Mouse (Mus musculus): Measurements from ENCODE around the gene Id1. TPM values are rescaled to one million over a fixed set of nuclear protein-coding genes. Genes with fewer than 3 reads are reported as not detected.

The Id1 gene
- polyA plus RNA-seq, 1 experiment from 2014 or later: 116 TPM

- peak; percentile 73 for ATAC-seq
- Histone ChIP-seq H3K36me3 (no peaks in the 10 kb centered on the region), H3K27me3 (replicated peaks) (no peaks in the 10 kb centered on the region), H3K9me3 (no peaks in the 10 kb centered on the region), H3K27ac (peak overlapping the region; percentile 93), H3K4me3 (replicated peaks) (peak overlapping the region; percentile 76), H3K4me1 (replicated peaks) (peaks cover 40% of the 10 kb centered on the region), H3K9ac (peak overlapping the region; percentile 2; the same call in 1 of the 2 replicates), H3K4me2 (replicated peaks) (peak overlapping the region; percentile 86)
- 1% methylated on average over 35 of the region's 36 CpGs for WGBS
Observed at GRCm38 (mm10) chr2:152739031-152739841, 3.2 kb downstream of the Id1 start.

- 11% methylated on average over 3 of the region's 3 CpGs for WGBS
- Histone ChIP-seq H3K36me3 (no peaks in the 10 kb centered on the region), H3K9me3 (no peaks in the 10 kb centered on the region), H3K4me1 (replicated peaks) (peaks cover 36% of the 10 kb centered on the region), H3K4me3 (replicated peaks) (no peak overlapping the region), H3K27me3 (replicated peaks) (no peaks in the 10 kb centered on the region), H3K4me2 (replicated peaks) (peak overlapping the region; percentile 86), H3K27ac (peak overlapping the region; percentile 93), H3K9ac (no peak overlapping the region)
- ATAC-seq: peak; percentile 74
Observed at GRCm38 (mm10) chr2:152739842-152740260, 3.8 kb downstream of the Id1 start.

GRCm38 (mm10) chr2:152740490-152740889 is 4.4 kb downstream of the Id1 start:
- peak overlapping the region; percentile 93 for H3K27ac ChIP-seq
- peaks cover 36% of the 10 kb centered on the region for H3K4me1 ChIP-seq (replicated peaks)
- H3K9ac ChIP-seq: no peak overlapping the region
- H3K9me3 ChIP-seq: no peaks in the 10 kb centered on the region
- peak overlapping the region; percentile 86; the same call in 1 of the 2 replicates for H3K4me2 ChIP-seq (replicated peaks)
- H3K4me3 ChIP-seq (replicated peaks): no peak overlapping the region
- H3K36me3 ChIP-seq: no peaks in the 10 kb centered on the region
- H3K27me3 ChIP-seq (replicated peaks): no peaks in the 10 kb centered on the region
- no peak for ATAC-seq
- WGBS: 61% methylated on average over 5 of the region's 5 CpGs

GRCm38 (mm10) chr2:152741153-152742041 is 5.3 kb downstream of the Id1 start:
- Histone ChIP-seq H3K36me3 (no peaks in the 10 kb centered on the region), H3K4me3 (replicated peaks) (no peak overlapping the region), H3K9ac (no peak overlapping the region; the same call in 1 of the 2 replicates), H3K27ac (peak overlapping the region; percentile 93), H3K9me3 (no peaks in the 10 kb centered on the region), H3K27me3 (replicated peaks) (no peaks in the 10 kb centered on the region), H3K4me2 (replicated peaks) (peak overlapping the region; percentile 46), H3K4me1 (replicated peaks) (peaks cover 36% of the 10 kb centered on the region)
- ATAC-seq: peak; percentile 77
- WGBS: 26% methylated on average over 14 of the region's 14 CpGs

- Histone ChIP-seq H3K36me3 (no peaks in the 10 kb centered on the region), H3K9me3 (no peaks in the 10 kb centered on the region), H3K27me3 (replicated peaks) (no peaks in the 10 kb centered on the region), H3K4me3 (replicated peaks) (no peak overlapping the region), H3K27ac (peak overlapping the region; percentile 93), H3K4me1 (replicated peaks) (peaks cover 36% of the 10 kb centered on the region), H3K4me2 (replicated peaks) (peak overlapping the region; percentile 46; the same call in 1 of the 2 replicates), H3K9ac (no peak overlapping the region)
- no peak for ATAC-seq
- WGBS: 27% methylated on average over 10 of the region's 10 CpGs
Observed at GRCm38 (mm10) chr2:152742435-152742834, 6.4 kb downstream of the Id1 start.

- Histone ChIP-seq H3K36me3 (no peaks in the 10 kb centered on the region), H3K27me3 (replicated peaks) (no peaks in the 10 kb centered on the region), H3K9ac (peak within 1 kb of the TSS; percentile 9; the same call in 1 of the 2 replicates), H3K27ac (no peak within 1 kb of the TSS), H3K4me2 (replicated peaks) (peak within 1 kb of the TSS; percentile 60), H3K4me1 (replicated peaks) (peaks cover 10% of the 10 kb centered on the region; the same call in 1 of the 2 replicates), H3K9me3 (no peaks in the 10 kb centered on the region), H3K4me3 (replicated peaks) (peak within 1 kb of the TSS; percentile 22)
- WGBS: 7% methylated on average over 30 of the region's 30 CpGs
- peak; percentile 45 for ATAC-seq
Observed at GRCm38 (mm10) chr2:152753944-152754711, 18.1 kb downstream of the Id1 start, which contains the start of gene Cox4i2. TSS of gene Cox4i2 (plus strand) at chr2:152754173.

- ATAC-seq: no peak
- Histone ChIP-seq H3K27ac (no peak overlapping the region), H3K4me3 (replicated peaks) (no peak overlapping the region), H3K9me3 (no peaks in the 10 kb centered on the region), H3K4me2 (replicated peaks) (no peak overlapping the region), H3K27me3 (replicated peaks) (no peaks in the 10 kb centered on the region), H3K36me3 (no peaks in the 10 kb centered on the region), H3K9ac (no peak overlapping the region), H3K4me1 (replicated peaks) (peaks cover 10% of the 10 kb centered on the region; the same call in 1 of the 2 replicates)
- WGBS: 77% methylated on average over 17 of the region's 17 CpGs
Observed at GRCm38 (mm10) chr2:152756474-152757393, 20.7 kb downstream of the Id1 start.

GRCm38 (mm10) chr2:152757478-152757877 is 21.4 kb downstream of the Id1 start:
- no peak overlapping the region for H3K4me3 ChIP-seq (replicated peaks)
- H3K36me3 ChIP-seq: no peaks in the 10 kb centered on the region
- H3K9me3 ChIP-seq: no peaks in the 10 kb centered on the region
- H3K27me3 ChIP-seq (replicated peaks): no peaks in the 10 kb centered on the region
- H3K4me1 ChIP-seq (replicated peaks): peaks cover 10% of the 10 kb centered on the region; the same call in 1 of the 2 replicates
- WGBS: 44% methylated on average over 2 of the region's 2 CpGs
- no peak for ATAC-seq
- H3K4me2 ChIP-seq (replicated peaks): no peak overlapping the region
- no peak overlapping the region for H3K27ac ChIP-seq
- H3K9ac ChIP-seq: no peak overlapping the region

- no peaks in the 10 kb centered on the region for H3K27me3 ChIP-seq (replicated peaks)
- ATAC-seq: no peak
- H3K9ac ChIP-seq: no peak overlapping the region
- H3K4me2 ChIP-seq (replicated peaks): no peak overlapping the region
- no peak overlapping the region for H3K4me3 ChIP-seq (replicated peaks)
- 36% methylated on average over 4 of the region's 4 CpGs for WGBS
- H3K36me3 ChIP-seq: no peaks in the 10 kb centered on the region
- H3K9me3 ChIP-seq: no peaks in the 10 kb centered on the region
- no peak overlapping the region for H3K27ac ChIP-seq
- H3K4me1 ChIP-seq (replicated peaks): peaks cover 10% of the 10 kb centered on the region; the same call in 1 of the 2 replicates
Observed at GRCm38 (mm10) chr2:152758351-152758750, 22.3 kb downstream of the Id1 start.

- no peak overlapping the region for H3K27ac ChIP-seq
- no peak for ATAC-seq
- WGBS: 75% methylated on average over 6 of the region's 6 CpGs
Observed at GRCm38 (mm10) chr2:152763310-152763709, 27.3 kb downstream of the Id1 start.

More at GRCm38 (mm10) chr2:152763310-152763709, 27.3 kb downstream of the Id1 start:
- H3K9me3 ChIP-seq: no peaks in the 10 kb centered on the region
- H3K4me3 ChIP-seq (replicated peaks): no peak overlapping the region
- no peak overlapping the region for H3K4me2 ChIP-seq (replicated peaks)
- no peak overlapping the region for H3K9ac ChIP-seq
- H3K36me3 ChIP-seq: no peaks in the 10 kb centered on the region
- peaks cover 12% of the 10 kb centered on the region for H3K4me1 ChIP-seq (replicated peaks)
- H3K27me3 ChIP-seq (replicated peaks): no peaks in the 10 kb centered on the region
